Mouse (Mus musculus) lung, postnatal 0 days (tissue): Measurements from ENCODE around the gene Ccdc120. TPM values are rescaled to one million over a fixed set of nuclear protein-coding genes. Genes with fewer than 3 reads are reported as not detected.

Experiments
- ATAC-seq: fragments of 200-750 bp; cut with Nextera tagmentation; 2 replicates; pipeline ENCODE4 v1.8.0; 2017; ENCODE audit warnings: moderate library complexity
- DNase-seq: peaks from one replicate; pipeline ENCODE4 v3.0.0-alpha.2; 2016; ENCODE audit warnings: low spot score
- H3K27ac ChIP-seq: fragments of 300-500 bp; sonication (generic); 2 replicates; pipeline ENCODE4 v1.5.1; 2014; ENCODE audit warnings: antibody characterized with exemption, mild to moderate bottlenecking, low read length, mixed read lengths
- H3K27me3 ChIP-seq: fragments of 300-500 bp; sonication (generic); replicated peaks from 2 replicates; pipeline ENCODE4 v1.6.1; 2014; ENCODE audit warnings: low read length, mixed read lengths; ENCODE audit not compliant: insufficient read depth
- H3K36me3 ChIP-seq: fragments of 300-500 bp; sonication (generic); 2 replicates; pipeline ENCODE4 v1.6.1; 2014; ENCODE audit warnings: low read length, mixed read lengths; ENCODE audit not compliant: insufficient read depth
- H3K4me1 ChIP-seq: fragments of 300-500 bp; sonication (generic); 2 replicates; pipeline ENCODE4 v1.6.1; 2014; ENCODE audit warnings: antibody characterized with exemption, low read depth, low read length, mixed read lengths; ENCODE audit not compliant: insufficient read depth
- H3K4me2 ChIP-seq: fragments of 300-500 bp; sonication (generic); replicated peaks from 2 replicates; pipeline ENCODE4 v1.6.1; 2014; ENCODE audit warnings: low read depth, mild to moderate bottlenecking, low read length, moderate library complexity, mixed read lengths
- H3K4me3 ChIP-seq: fragments of 300-500 bp; sonication (generic); 2 replicates; pipeline ENCODE4 v1.5.1; 2014; ENCODE audit warnings: low read depth, low read length
- H3K9ac ChIP-seq: fragments of 300-500 bp; sonication (generic); replicated peaks from 2 replicates; pipeline ENCODE4 v1.6.1; 2014; ENCODE audit warnings: low read depth, mild to moderate bottlenecking
- H3K9me3 ChIP-seq: fragments of 300-500 bp; sonication (generic); 2 replicates; pipeline ENCODE4 v1.6.1; 2016; ENCODE audit warnings: low read length, mixed read lengths
- CTCF ChIP-seq: IDR thresholded peaks from 2 replicates; pipeline ENCODE4 v1.5.1; 2016; ENCODE audit warnings: antibody characterized with exemption, mild to moderate bottlenecking
- EP300 ChIP-seq: IDR thresholded peaks from 2 replicates; pipeline ENCODE4 v1.6.1; 2016; ENCODE audit warnings: antibody characterized with exemption, mild to moderate bottlenecking, control low read depth
- WGBS: fragments of 180-500 bp; shearing (Covaris S2); extraction: QIAGEN DNeasy Blood & Tissue Kit; methylation state at CpG from one replicate; pipeline ENCODE4 v1.1.7; 2014; 5-methylcytosine and 5-hydroxymethylcytosine counted together
- polyA plus RNA-seq: library from polyadenylated mRNA; unstranded; fragments of >200 nt; fragmentation: Nextera tagmentation; extraction: Ambion mirVana; gene quantifications from 2 replicates; pipeline ENCODE4 v1.2.1, GENCODE M21; 2015

Gene Ccdc120
- polyA plus RNA-seq, 1 experiment from 2014 or later, result 26.4 TPM

GRCm38 (mm10) chrX:7740082-7740819 is 10.5 kb downstream of the Ccdc120 start:
- no peaks in the 10 kb centered on the region for H3K36me3 ChIP-seq
- peak overlapping the region; percentile 33 for H3K4me2 ChIP-seq
- DNase-seq (peak; percentile 82), ATAC-seq (peak; percentile 82)
- H3K4me1 ChIP-seq, result no peaks in the 10 kb centered on the region
- H3K9me3 ChIP-seq, result no peaks in the 10 kb centered on the region
- peak; percentile 16; the same call in 1 of the 2 replicates for TF ChIP-seq EP300
- TF ChIP-seq CTCF, result no peak
- 38% methylated on average over 10 of the region's 10 CpGs for WGBS
- no peaks in the 10 kb centered on the region for H3K27me3 ChIP-seq
- no peak overlapping the region for H3K9ac ChIP-seq
- peak overlapping the region; percentile 35 for H3K4me3 ChIP-seq
- H3K27ac ChIP-seq, result peak overlapping the region; percentile 84

- Histone ChIP-seq H3K9ac (no peak overlapping the region), H3K9me3 (no peaks in the 10 kb centered on the region), H3K4me1 (no peaks in the 10 kb centered on the region), H3K36me3 (no peaks in the 10 kb centered on the region), H3K27me3 (no peaks in the 10 kb centered on the region), H3K27ac (peak overlapping the region; percentile 84), H3K4me2 (peak overlapping the region; percentile 33), H3K4me3 (peak overlapping the region; percentile 35; the same call in 1 of the 2 replicates)
- ATAC-seq, result peak; percentile 70
- peak; percentile 83 for DNase-seq
- TF ChIP-seq EP300, result no peak
- WGBS, result 53% methylated on average over 13 of the region's 14 CpGs
Measured at GRCm38 (mm10) chrX:7739336-7740081, 11.2 kb downstream of the Ccdc120 start.

DNA sequence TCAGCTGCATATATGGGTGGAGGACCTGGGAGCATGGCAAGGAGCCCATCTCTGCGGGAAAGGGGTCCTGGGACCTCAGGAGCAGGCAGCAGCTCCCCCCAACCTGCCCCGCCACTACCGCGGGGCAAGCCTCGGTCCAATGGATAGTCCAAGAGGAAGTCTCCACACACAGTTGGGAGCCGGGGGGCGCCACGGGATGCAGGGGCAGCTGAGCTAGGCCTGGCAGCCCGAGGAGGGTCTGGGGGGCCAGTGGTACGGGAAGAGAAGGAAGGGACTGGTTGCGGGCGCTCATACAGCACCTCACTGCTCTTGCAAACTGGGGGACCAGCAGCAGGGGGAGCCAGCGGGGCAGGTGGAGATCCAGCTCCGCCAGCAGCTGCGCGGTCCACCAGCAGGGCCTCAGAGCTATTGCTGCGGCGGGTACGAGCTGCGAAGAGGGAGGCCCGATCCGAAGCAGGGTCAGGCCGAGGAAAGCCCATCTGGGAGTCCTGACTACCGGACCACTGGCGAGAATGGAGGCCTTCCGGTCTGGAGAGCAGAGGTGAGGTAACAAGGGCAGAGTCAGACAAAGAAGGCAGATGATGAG is 17.0 kb downstream of the Ccdc120 start:
- H3K4me3 ChIP-seq, result no peak overlapping the region
- 26% methylated on average over 17 of the region's 26 CpGs for WGBS
- no peaks in the 10 kb centered on the region for H3K4me1 ChIP-seq
- DNase-seq, result peak; percentile 64
- no peaks in the 10 kb centered on the region for H3K36me3 ChIP-seq
- ATAC-seq, result peak; percentile 59
- TF ChIP-seq EP300 (no peak), CTCF (peak; percentile 72)
- H3K9ac ChIP-seq, result no peak overlapping the region
- H3K9me3 ChIP-seq, result no peaks in the 10 kb centered on the region
- no peak overlapping the region for H3K27ac ChIP-seq
- H3K27me3 ChIP-seq, result no peaks in the 10 kb centered on the region
- no peak overlapping the region for H3K4me2 ChIP-seq

DNA sequence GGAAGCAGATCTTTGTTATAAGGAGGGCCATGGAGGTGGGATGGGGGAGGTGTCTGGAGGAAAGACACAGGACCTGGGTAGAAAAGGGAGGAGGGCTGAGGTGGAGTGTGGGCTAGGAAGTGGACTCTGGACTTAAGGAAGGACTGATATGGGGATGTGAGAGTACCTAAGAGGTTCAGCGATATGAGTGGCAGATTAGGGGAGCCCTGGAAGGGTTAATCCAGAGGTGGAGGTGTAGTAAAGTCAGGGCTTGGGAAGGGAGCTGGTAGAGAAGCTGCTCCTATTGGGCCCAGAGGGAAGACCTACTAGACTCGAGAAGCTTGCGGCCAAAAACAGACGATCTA is 21.8 kb downstream of the Ccdc120 start:
- 20% methylated on average over 4 of the region's 4 CpGs for WGBS
- TF ChIP-seq EP300 (no peak), CTCF (no peak)
- no peak overlapping the region for H3K27ac ChIP-seq
- peak overlapping the region; percentile 28 for H3K4me3 ChIP-seq
- no peaks in the 10 kb centered on the region for H3K27me3 ChIP-seq
- no peak overlapping the region for H3K9ac ChIP-seq
- H3K9me3 ChIP-seq, result no peaks in the 10 kb centered on the region
- H3K4me1 ChIP-seq, result no peaks in the 10 kb centered on the region
- no peak for ATAC-seq
- peak overlapping the region; percentile 48 for H3K4me2 ChIP-seq
- DNase-seq, result no peak
- no peaks in the 10 kb centered on the region for H3K36me3 ChIP-seq

DNA sequence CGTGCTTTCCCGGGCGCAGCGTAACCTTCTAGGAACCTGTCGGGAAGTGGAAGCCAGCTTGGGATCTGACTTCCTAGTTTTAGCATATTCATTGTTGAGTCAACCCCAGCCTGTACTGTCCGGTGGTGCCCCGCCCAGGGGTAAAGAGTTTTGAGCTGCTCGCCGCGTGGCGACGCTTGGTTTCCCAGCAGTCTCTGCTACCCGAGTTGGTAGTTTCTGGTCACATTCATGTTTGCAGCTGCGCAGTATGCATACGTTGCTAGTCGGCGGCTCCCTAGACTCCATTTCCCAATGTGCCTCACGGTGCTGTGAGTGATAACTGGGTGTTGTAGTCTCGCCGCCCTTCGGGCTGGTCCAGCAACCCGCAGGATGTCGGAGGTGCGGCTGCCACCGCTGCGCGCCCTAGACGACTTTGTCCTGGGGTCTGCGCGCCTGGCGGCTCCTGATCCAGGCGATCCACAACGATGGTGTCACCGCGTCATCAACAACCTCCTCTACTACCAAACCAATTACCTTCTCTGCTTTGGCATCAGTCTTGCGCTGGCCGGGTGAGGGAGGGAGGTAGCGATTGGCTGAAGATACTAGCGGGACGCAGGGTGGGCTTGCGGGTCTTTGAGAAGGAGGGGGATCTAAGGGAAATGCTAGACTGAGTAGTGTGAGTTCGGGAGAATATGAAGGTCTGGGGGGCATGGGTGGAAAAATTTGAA is 22.3 kb downstream of the Ccdc120 start, which contains the start of gene Praf2:
Praf2 (plus strand) TSS at position 225 of the 707 bp plus-strand sequence.
- H3K27me3 ChIP-seq, result no peaks in the 10 kb centered on the region
- no peaks in the 10 kb centered on the region for H3K4me1 ChIP-seq
- DNase-seq, result peak; percentile 93
- H3K36me3 ChIP-seq, result no peaks in the 10 kb centered on the region
- H3K9ac ChIP-seq, result no peak within 1 kb of the TSS
- TF ChIP-seq EP300, result no peak
- 0 out of 2 replicates have a peak, but pooled peaks have one; percentile 7 for TF ChIP-seq CTCF
- H3K4me2 ChIP-seq, result peak within 1 kb of the TSS; percentile 48
- ATAC-seq, result peak; percentile 80
- WGBS, result 24% methylated on average over 42 of the region's 42 CpGs
- H3K27ac ChIP-seq, result peak within 1 kb of the TSS; percentile 47; the same call in 1 of the 2 replicates
- H3K9me3 ChIP-seq, result no peaks in the 10 kb centered on the region
- H3K4me3 ChIP-seq, result peak within 1 kb of the TSS; percentile 28

- TF ChIP-seq CTCF (no peak), EP300 (no peak)
- no peaks in the 10 kb centered on the region for H3K27me3 ChIP-seq
- H3K4me1 ChIP-seq, result no peaks in the 10 kb centered on the region
- H3K27ac ChIP-seq, result no peak overlapping the region
- WGBS, result 73% methylated on average over 12 of the region's 13 CpGs
- H3K9me3 ChIP-seq, result no peaks in the 10 kb centered on the region
- DNase-seq (no peak), ATAC-seq (no peak)
- no peak overlapping the region for H3K4me3 ChIP-seq
- H3K4me2 ChIP-seq, result no peak overlapping the region
- H3K9ac ChIP-seq, result no peak overlapping the region
- no peaks in the 10 kb centered on the region for H3K36me3 ChIP-seq
Measured at GRCm38 (mm10) chrX:7727176-7727575, 23.5 kb downstream of the Ccdc120 start.
